Mouse (Mus musculus) T-helper 2 cell (primary cell): ENCODE measurements around the gene 1700019N19Rik.

Source experiments
- in situ Hi-C: fragments of 300-600 bp; cut with MboI, MseI; formaldehyde crosslinking; loops from one replicate; pipeline ENCODE4 v1.15.1; 2025; ENCODE audit warnings: high pct_unique_total_duplicates

Gene 1700019N19Rik

DNA sequence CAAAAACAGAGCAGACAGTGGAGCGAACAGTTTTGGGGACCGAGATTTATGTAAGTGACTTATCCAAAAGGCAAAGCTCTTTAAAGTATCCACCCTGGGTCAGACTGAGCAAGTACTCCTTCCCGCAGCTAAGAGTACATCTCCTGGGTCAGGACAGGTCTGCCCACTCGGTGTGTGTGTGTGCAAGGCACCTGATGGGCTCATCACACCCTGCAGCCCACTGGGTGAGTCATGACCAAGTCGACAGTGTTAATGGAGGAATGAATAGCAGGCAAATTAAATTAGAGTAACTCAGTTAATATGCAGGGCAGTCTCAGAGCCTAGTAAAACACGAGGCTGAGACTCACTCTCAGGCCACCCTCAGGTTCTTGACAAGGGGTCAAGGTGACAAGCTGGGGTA, 14.6 kb upstream of the 1700019N19Rik start:
- in situ Hi-C loops = loop anchor here (5.0 kb wide), 1 partner anchor 88 kb away; no protein-coding TSS in a partner anchor

DNA sequence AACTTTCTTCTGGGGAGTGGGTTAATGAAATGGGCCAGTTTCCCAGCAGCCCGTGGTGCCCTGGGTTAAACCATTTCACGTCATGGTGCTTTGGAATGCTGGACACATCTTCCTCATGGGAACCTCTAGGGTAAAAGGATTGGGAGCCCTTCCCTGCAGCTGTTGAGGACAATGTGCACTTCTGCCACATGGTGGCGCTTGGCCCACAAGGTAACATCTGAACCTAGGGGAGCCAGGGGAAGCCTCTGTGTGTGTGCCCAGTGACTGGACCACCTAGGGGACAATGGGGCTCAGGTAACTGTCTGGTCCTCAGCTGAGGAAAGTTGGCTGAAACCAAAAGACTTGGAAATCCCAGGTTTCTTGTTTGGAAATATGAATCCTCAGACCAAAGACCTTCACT, 12.1 kb upstream of the 1700019N19Rik start:
- in situ Hi-C loops = loop anchor here (5.0 kb wide), 1 partner anchor 91 kb away; no protein-coding TSS in a partner anchor

DNA sequence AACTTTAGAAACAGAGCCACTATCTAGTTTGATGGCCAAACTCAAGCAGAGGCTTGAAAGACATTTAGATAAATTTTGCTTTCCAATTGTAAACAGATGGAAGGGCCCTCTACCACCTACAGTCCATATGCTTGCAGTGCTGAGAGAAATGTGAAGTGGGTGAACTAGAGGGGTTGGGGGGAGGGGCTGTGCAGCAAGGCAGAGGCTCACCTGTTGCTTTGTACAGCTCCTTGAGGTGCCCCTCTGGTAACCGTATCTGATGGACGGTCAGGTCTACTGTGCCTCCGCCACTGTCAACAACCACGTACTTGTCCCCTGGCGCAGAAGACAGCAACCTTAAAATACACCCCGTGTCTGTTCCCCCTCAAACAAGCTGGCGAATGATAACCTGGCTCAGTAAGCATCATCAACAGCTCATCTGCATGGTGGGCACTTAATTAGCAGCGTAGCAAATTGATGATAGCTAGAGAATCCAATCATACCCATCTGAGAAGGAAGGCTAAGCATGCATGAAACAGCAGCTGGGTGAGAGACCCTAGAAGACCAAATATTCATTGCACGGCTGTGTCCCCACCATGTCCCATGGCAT, 11.0 kb upstream of the 1700019N19Rik start:
- in situ Hi-C loops = loop anchor here (5.0 kb wide), 1 partner anchor 92 kb away; no protein-coding TSS in a partner anchor

DNA sequence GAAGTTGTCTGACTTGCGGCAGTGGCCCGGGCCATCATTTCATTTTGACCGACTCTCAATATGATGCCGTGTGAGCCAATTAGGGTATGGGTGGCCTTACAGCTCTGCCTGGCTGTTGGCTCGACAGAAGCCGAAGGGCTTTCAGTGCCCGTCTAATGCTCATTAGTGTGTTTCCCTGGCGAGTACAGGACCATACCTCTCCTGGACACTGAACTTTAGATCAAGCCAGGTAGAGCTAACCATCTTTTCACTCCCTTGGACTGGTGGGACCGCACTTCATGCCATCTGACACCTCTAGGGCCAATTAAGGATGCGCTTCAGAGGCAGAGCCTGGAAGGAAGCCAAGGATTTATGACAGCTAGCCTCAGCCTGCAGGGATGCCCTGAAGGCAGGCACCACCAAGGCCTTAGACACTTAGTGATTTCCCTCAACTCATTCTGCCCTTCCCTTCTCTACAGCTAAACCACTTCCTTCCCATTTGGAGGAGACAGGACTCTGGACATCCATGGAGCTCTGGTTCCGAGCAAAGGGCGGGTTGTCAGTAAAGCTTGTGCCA, 931 bp upstream of the 1700019N19Rik start:
- in situ Hi-C loops = no loop called here

DNA sequence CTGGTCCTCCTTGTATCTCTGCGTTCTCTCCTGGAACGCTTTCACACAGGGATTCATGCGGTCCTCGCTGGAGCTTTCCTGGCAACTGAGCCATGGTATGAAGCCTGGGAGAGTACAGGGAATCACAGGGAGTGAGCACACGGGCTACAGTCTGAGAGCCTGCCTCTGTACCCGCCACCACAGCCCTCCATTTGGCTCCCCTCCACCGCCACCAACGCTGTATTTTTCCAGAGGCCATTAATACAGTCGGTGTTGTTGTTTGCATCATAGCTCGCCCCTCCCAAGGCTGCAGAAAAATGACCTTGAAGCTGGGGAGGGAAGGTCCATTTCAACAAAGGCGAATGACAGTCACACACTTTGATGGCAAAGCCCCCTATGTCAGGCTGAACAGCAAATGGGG, 5.1 kb downstream of the 1700019N19Rik start:
- in situ Hi-C loops = no loop called here

DNA sequence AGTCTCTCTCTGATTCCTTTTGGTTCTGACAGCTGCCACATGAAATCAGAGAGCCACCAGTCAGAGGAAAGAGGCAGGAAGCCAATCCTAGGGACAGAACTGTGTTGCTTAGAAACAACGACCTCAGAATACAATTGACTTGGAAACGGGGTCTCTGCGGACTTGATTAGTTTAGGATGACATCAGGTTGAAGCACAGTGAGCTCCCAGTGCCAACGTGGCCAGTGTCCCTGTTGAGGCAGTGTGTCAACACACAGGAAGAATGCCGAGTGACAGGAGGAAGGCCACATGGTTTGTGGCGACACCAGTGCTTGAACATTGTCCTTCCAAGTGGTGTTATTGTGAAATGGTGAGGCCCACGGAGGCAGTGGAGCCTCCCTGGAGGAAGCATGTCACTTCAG, 10.3 kb downstream of the 1700019N19Rik start:
- in situ Hi-C loops = no loop called here

DNA sequence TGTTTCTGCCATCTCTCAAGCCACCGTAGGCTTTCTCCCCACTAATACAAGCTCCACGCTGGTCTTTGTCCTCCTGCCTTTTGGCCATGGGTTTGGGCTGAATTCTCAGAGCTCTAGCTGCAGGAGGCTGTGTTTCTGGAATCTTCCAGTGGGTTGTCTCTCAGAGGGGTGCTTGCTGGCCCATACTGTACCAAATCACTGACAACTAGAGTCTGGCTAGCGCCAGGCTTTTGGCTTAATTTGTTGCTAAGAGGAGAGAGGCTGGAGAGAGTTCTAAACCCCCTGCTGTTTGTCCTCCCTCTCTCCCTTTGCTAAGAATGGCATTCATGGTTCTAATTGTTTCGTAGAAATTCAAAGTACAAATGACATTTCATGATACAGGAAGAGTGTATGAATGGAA, 12.7 kb downstream of the 1700019N19Rik start:
- in situ Hi-C loops = no loop called here

DNA sequence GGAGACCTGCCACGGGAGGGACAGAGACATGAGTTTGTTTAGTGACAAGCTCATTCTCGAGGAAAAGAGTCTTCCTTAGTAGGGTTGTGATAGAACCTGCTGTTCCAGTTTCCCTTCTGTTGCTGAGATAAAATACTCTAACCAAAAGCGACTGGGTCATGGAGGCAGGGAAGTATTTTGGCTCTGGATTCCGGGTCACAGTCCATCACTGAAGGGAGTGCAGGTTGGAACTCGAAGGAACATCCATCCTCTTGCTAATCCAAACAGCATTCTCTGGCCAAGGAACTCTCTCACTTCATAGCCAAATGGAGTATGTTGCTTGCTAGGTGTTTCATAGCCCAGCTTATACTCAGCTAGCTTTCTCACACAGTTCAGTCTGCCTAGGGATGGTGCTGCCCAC, 17.8 kb downstream of the 1700019N19Rik start:
- in situ Hi-C loops = no loop called here

DNA sequence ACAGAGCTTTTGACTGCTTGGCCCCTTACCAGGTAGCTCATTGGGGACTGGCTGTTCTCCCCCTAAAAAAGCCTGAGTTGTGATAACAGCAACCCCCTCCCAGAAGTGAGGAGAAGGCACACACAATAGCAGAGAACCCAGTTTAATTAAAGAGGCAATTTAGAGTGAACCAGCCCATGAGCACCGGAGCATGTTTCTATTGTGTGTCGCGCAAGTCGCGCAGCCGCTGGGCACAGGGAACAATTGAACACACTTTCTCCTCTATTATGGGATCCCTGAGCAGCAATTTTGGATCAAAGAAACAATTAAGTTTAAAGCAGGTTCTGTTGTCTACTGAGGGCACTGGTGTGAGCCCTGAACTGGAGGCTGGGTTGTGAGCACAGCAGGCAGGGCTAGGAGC, 26.9 kb downstream of the 1700019N19Rik start:
- in situ Hi-C loops = no loop called here

DNA sequence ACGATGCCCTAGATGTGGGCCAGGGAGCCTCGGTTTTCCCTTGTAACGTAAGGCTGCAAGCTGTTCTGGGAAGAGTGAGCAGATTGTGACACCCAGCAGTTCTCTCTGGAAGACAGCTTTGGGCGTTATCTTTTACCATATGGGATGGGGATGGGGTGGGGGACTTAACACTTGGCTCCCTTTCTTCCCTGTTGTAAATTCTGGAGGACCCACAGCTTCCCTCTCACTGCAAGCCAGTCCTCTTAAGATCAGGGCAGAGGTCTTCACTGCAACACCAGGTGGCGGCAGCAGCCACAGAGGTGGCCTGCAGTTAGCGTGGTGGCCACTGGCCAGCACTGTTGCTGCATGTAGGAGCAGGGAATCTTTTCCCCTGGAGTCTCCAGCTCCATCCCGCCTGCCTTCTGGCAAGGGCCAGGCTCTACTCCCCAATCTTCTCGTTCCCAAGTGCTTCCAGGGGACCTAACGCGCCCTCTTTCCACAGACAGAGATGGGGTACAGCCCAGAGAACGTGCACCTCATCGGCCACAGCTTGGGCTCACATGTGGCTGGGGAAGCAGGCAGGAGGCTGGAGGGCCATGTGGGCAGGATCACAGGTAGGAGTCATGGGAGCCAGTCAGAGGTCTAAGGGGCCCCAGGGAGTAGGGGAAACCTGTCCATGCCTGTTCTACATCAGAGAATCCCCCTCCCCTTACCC, 31.3 kb downstream of the 1700019N19Rik start:
- in situ Hi-C loops = no loop called here

DNA sequence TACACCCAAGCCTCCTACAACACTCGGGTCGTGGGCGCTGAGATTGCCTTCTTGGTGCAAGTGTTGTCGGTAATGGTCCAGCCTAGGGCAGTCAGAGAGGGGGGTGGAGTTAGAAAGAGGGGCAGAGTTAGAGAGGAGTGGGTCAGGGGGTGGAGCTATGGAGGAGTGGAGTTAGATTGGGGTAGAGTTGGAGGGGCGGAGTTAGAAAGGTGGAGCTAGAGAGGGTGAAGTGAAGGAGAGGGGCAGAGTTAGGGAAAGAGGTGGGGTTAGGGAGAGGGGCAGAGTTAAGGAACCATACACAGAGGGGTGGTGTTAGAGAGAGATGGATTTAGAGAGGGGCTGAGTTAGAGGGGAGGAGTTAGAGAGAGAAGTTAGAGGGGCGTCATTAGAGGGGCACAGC, 31.9 kb downstream of the 1700019N19Rik start:
- in situ Hi-C loops = no loop called here

DNA sequence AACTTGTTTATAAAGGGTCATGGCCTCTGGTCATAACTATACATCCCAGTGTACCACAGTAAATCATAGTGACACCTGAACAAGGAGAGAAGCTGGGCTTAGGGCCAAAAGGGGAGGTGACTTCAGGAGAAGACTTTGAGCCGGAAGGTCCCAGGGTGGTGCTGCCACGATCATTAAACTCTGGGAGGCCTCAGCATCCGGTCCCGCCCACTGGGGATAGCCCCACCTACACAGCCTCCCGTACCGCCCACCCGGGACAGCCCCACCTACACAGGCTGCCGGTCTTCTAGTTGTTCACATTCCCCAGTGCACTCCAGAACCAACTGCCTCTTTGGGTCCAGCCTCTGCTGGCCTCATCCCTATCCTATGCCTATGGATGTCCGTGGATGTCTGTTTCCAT, 34.8 kb downstream of the 1700019N19Rik start, which contains the start of gene Pnliprp2:
Gene Pnliprp2 (plus strand): TSS at position 297 of the 400 bp plus-strand sequence.
- in situ Hi-C loops = no loop called here

DNA sequence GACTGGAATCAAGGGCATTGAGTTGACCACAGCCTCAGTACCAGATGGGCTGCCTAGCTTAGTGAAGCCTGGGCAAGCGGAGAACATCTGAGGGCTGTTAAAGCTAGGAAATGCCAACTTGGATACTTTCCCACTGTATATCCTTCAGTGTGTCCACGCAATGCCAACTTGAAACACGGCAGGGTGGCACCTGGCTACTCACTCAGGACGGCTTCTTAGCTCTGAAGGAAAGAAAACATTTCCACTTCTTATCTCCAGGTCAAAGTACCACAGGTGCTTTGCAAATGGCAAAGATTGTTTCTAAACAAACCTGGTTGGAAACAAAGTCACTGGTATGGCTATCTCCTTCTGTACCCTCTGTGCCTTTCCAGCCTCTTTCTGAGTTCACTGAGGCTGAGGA, 35.4 kb downstream of the 1700019N19Rik start:
- in situ Hi-C loops = no loop called here

DNA sequence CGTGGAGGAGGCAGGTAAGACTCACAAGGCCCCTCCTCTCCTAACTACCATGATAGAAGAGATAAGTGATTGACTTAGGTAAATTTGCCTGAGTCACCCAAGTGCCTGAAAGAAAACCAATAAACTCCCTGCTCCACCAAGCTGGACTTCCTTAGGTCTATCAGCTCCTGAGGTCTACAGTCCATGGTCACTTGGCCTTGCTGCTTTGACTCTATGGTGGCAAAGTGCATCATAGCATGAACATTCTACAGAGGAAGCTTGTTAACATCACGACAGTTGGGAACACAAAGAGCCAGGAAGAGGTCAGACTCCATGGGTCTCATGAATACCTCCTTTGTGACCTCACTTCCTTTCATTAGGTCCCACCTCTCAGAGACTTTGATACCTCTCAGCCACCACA, 42.8 kb downstream of the 1700019N19Rik start:
- in situ Hi-C loops = no loop called here

DNA sequence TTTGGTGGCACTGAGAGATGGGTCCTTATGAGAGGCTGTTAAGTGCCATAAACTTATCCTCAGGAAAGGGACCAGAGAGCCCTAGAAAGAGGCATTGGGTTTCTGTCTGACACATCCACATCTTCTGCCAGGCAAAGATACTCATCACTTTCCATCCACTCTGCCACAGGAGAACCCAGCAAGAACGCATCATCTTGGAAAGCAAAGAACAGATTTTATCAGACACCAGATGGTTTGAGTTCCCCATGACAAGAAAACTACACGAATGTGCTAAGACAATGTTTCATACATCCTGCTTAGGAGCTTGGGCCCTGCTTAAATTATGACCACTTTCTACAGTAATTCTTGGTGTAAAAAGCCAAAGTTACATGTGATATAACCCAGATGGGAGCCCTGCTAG, 43.4 kb downstream of the 1700019N19Rik start:
- in situ Hi-C loops = no loop called here

DNA sequence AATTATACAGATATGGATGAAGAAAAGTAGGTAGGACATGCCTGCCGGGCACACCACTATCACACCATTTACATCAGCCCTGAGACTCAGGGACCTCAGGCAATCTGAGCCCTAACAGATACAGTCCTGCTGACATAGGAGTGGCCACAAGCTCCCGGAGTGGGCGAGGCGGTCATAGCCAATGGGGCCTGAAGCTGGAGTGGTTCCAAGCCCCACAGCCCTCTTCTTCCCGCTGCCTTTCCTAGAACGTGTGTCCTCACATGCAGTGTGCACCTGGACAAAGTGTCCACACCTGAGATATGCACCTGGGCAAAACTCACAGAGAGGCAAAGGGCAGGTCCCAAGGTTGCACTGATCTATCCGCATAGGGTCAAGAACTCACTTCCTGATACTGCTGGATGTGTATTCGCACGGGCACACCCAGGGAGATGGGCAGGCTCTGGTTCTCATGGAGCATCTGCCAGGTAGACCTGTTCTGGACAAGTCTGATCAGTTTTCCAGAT, 46.7 kb downstream of the 1700019N19Rik start:
- in situ Hi-C loops = no loop called here

DNA sequence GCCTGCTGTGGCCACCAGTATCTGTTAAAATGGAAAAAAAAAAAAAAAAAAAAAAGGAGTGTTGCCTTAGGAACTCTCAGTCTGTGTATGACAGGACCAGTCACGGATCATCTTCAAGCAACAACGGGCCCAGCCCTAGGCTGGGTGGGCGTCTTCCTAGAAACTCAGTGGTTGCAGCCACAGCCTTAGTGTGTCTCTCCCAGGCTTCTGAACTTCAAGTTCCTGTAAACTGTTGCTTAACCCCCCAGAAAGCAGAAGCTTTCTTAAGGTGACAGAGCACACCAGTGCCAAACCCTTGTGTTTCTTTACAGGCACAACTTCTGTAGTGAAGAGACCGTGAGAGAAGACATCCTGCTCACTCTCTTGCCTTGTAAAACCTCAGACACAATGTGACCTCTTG, 50.5 kb downstream of the 1700019N19Rik start:
- in situ Hi-C loops = no loop called here

DNA sequence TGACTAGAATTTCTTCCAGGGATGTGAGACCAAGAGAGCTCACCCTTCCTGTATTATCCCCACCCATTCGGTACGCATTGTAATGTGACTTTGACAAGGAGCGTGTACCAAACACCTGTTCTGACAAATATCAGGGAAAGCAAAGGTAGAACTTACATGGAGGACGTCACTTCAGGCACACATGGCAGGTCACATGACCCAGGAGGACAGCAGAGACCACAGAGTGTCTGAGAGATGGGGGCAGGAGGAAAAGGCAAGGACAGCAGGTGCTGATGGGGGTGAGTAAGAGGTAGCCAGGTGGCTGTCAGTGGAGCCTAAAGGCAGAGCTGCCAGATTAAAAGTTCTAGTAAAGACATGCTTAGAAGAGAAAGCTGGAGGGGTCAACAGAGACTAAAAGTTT, 51.5 kb downstream of the 1700019N19Rik start:
- in situ Hi-C loops = no loop called here

DNA sequence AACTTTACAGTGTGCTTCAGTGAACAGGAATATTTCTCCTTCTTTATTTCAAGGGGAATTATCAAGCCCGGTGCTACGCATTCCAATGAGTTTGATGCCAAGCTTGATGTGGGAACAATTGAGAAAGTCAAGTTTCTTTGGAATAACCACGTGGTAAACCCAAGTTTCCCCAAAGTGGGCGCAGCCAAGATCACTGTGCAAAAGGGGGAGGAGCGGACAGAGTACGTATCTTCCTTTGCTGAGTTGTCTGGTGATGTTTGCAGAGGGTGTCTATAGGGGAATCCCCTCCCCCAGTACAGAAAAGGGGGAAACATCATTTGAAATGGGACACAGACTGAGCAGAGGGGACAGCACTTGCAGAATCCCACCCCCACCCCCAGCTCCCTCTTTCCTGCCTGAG, 53.2 kb downstream of the 1700019N19Rik start:
- in situ Hi-C loops = no loop called here

DNA sequence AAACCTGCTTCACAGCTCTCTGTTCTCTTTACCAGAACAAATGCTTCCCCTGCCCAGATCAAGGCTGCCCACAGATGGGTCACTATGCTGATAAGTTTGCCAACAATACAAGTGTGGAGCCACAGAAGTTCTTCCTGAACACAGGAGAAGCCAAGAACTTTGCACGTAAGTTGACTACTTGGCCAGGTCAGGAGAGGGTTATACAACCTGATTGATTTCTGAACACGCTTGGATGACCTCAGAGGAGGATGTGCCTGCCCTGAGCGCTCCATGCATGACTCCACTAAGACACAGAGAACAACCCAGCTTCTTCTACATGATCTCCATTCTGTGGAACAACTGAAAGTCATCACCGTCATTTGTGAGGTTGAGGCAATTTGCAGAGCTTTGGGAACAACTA, 56.1 kb downstream of the 1700019N19Rik start:
- in situ Hi-C loops = loop anchor here (10.0 kb wide), 1 partner anchor 563 kb away; no protein-coding TSS in a partner anchor
